Mouse (Mus musculus) C2C12 (cell line): ENCODE measurements around the gene Rps6ka5. TPM values are rescaled to one million over a fixed set of nuclear protein-coding genes. Genes with fewer than 3 reads are reported as not detected.

Experiments
- H3K27me3 ChIP-seq: one replicate; pipeline ENCODE4 v1.6.1; 2011; ENCODE audit not compliant: control insufficient read depth, insufficient read depth, insufficient read length
- H3K36me3 ChIP-seq: one replicate; pipeline ENCODE4 v1.6.1; 2011; ENCODE audit not compliant: control insufficient read depth, insufficient read depth
- H3K4me3 ChIP-seq: one replicate; pipeline ENCODE4 v1.5.1; 2011; ENCODE audit warnings: mild to moderate bottlenecking, control low read depth; ENCODE audit not compliant: poor library complexity, insufficient read depth, severe bottlenecking
- H3K79me2 ChIP-seq: one replicate; pipeline ENCODE4 v1.6.1; 2011; ENCODE audit not compliant: control insufficient read depth, insufficient read depth
- H3K79me3 ChIP-seq: one replicate; pipeline ENCODE4 v1.6.1; 2011; ENCODE audit warnings: low read depth, control low read depth
- H3ac ChIP-seq: one replicate; pipeline ENCODE3; 2011; ENCODE audit warnings: low read depth; ENCODE audit not compliant: control insufficient read depth, insufficient read length
- CEBPB ChIP-seq: IDR thresholded peaks from one replicate; pipeline ENCODE4 v1.6.1; 2011; ENCODE audit warnings: low read depth, mild to moderate bottlenecking, control low read depth, moderate library complexity
- CTCF ChIP-seq: IDR thresholded peaks from one replicate; pipeline ENCODE4 v1.5.1; 2011; ENCODE audit not compliant: control insufficient read depth, insufficient read depth, insufficient read length
- FOSL1 ChIP-seq: IDR thresholded peaks from one replicate; pipeline ENCODE4 v1.8.0; 2011; ENCODE audit warnings: mild to moderate bottlenecking, low read length; ENCODE audit not compliant: poor library complexity, insufficient read depth, severe bottlenecking
- MAX ChIP-seq: IDR thresholded peaks from one replicate; pipeline ENCODE4 v1.6.1; 2011; ENCODE audit warnings: mild to moderate bottlenecking, control low read depth
- MYOD1 ChIP-seq: IDR thresholded peaks from one replicate; pipeline ENCODE4 v1.6.1; 2011; ENCODE audit warnings: low read depth; ENCODE audit not compliant: control insufficient read depth, insufficient read length
- MYOG ChIP-seq: IDR thresholded peaks from one replicate; pipeline ENCODE4 v1.6.1; 2011; ENCODE audit not compliant: control insufficient read depth, insufficient read length; ENCODE audit errors: extremely low read depth
- USF1 ChIP-seq: IDR thresholded peaks from one replicate; pipeline ENCODE4 v1.6.1; 2011; ENCODE audit warnings: low read depth, mild to moderate bottlenecking, control low read depth, moderate library complexity
- polyA plus RNA-seq: library from polyadenylated mRNA; unstranded; fragments of >200 nt; fragmentation: generic; extraction: Trizol; gene quantifications from one replicate; pipeline ENCODE4 v1.2.1, GENCODE M21; 2012; ENCODE audit warnings: missing spikeins

Rps6ka5 gene
- polyA plus RNA-seq, 1 experiment = 0.92 TPM

GRCm38 (mm10) chr12:100514611-100515010, 212.2 kb downstream of the Rps6ka5 start:
- Histone ChIP-seq H3ac (no peak overlapping the region), H3K4me3 (no peak overlapping the region), H3K79me2 (peaks cover 4% of the 10 kb centered on the region), H3K27me3 (no peaks in the 10 kb centered on the region), H3K79me3 (no peaks in the 10 kb centered on the region), H3K36me3 (no peaks in the 10 kb centered on the region)
- TF ChIP-seq FOSL1 (no peak), MYOG (no peak), MAX (no peak), CEBPB (no peak), MYOD1 (no peak), CTCF (no peak), USF1 (no peak)

- no peaks in the 10 kb centered on the region for H3K36me3 ChIP-seq
- TF ChIP-seq FOSL1 (no peak), MAX (no peak), MYOD1 (no peak), CEBPB (no peak), MYOG (no peak), USF1 (no peak), CTCF (no peak)
Measured at GRCm38 (mm10) chr12:100513131-100513530, 213.7 kb downstream of the Rps6ka5 start.

GRCm38 (mm10) chr12:100512641-100513040, 214.1 kb downstream of the Rps6ka5 start:
- Histone ChIP-seq H3K79me2 (peaks cover 4% of the 10 kb centered on the region), H3K4me3 (no peak overlapping the region), H3K27me3 (no peaks in the 10 kb centered on the region), H3ac (no peak overlapping the region), H3K79me3 (no peaks in the 10 kb centered on the region), H3K36me3 (no peaks in the 10 kb centered on the region)
- TF ChIP-seq FOSL1 (no peak), MAX (no peak), CTCF (no peak), USF1 (no peak), MYOD1 (no peak), CEBPB (no peak), MYOG (no peak)

More at GRCm38 (mm10) chr12:100513131-100513530, 213.7 kb downstream of the Rps6ka5 start:
- Histone ChIP-seq H3ac (no peak overlapping the region), H3K79me3 (no peaks in the 10 kb centered on the region), H3K4me3 (no peak overlapping the region), H3K79me2 (peaks cover 4% of the 10 kb centered on the region), H3K27me3 (no peaks in the 10 kb centered on the region)

GRCm38 (mm10) chr12:100509615-100510282, 217.0 kb downstream of the Rps6ka5 start:
- Histone ChIP-seq H3K36me3 (no peaks in the 10 kb centered on the region), H3K27me3 (no peaks in the 10 kb centered on the region), H3K4me3 (no peak overlapping the region), H3K79me3 (no peaks in the 10 kb centered on the region), H3ac (no peak overlapping the region), H3K79me2 (no peaks in the 10 kb centered on the region)
- TF ChIP-seq MYOD1 = no peak
- TF ChIP-seq MAX = no peak

- Histone ChIP-seq H3K27me3 (no peaks in the 10 kb centered on the region), H3K36me3 (no peaks in the 10 kb centered on the region), H3K79me2 (no peaks in the 10 kb centered on the region), H3K4me3 (no peak overlapping the region), H3ac (no peak overlapping the region), H3K79me3 (no peaks in the 10 kb centered on the region)
- TF ChIP-seq FOSL1 = no peak
- TF ChIP-seq MAX = no peak
- TF ChIP-seq USF1 = no peak
Measured at GRCm38 (mm10) chr12:100508668-100509067, 218.1 kb downstream of the Rps6ka5 start.

GRCm38 (mm10) chr12:100505484-100505883, 221.3 kb downstream of the Rps6ka5 start:
- no peak overlapping the region for H3K4me3 ChIP-seq
- H3ac ChIP-seq = no peak overlapping the region
- H3K36me3 ChIP-seq = no peaks in the 10 kb centered on the region
- H3K27me3 ChIP-seq = no peaks in the 10 kb centered on the region
- no peaks in the 10 kb centered on the region for H3K79me3 ChIP-seq
- H3K79me2 ChIP-seq = no peaks in the 10 kb centered on the region
- TF ChIP-seq CTCF = no peak
